Mouse (Mus musculus): ENCODE measurements around the gene Cdkl4. TPM values are rescaled to one million over a fixed set of nuclear protein-coding genes. Genes with fewer than 3 reads are reported as not detected.

Cdkl4 gene
- polyA plus RNA-seq, 1 experiment from 2014 or later, result 7.3 TPM

GRCm38 (mm10) chr17:80559050-80559449 is 18.6 kb downstream of the Cdkl4 start:
- Histone ChIP-seq H3K4me3 (ENCODE audit: low read depth, low read length) (no peak overlapping the region), H3K9me3 (ENCODE audit: control insufficient read depth, low read length) (no peaks in the 10 kb centered on the region), H3K27ac (ENCODE audit: low read depth, low read length) (no peak overlapping the region), H3K27me3 (ENCODE audit: control insufficient read depth, insufficient read depth, low read length) (no peaks in the 10 kb centered on the region), H3K4me2 (ENCODE audit: low read depth) (no peak overlapping the region), H3K4me1 (ENCODE audit: control insufficient read depth, insufficient read depth, low read length) (no peaks in the 10 kb centered on the region), H3K9ac (ENCODE audit: low read length) (no peak overlapping the region), H3K36me3 (ENCODE audit: control insufficient read depth, insufficient read depth, low read length) (no peaks in the 10 kb centered on the region)
- DNase-seq (ENCODE audit: low spot score) (peak; percentile 54), ATAC-seq (ENCODE audit: insufficient read depth, low FRiP score, low TSS enrichment) (no peak)
- 45% methylated on average over 11 of the region's 11 CpGs for WGBS

- Histone ChIP-seq H3K27ac (ENCODE audit: low read depth, low read length) (no peak overlapping the region), H3K4me3 (ENCODE audit: low read depth, low read length) (no peak overlapping the region), H3K27me3 (ENCODE audit: control insufficient read depth, insufficient read depth, low read length) (no peaks in the 10 kb centered on the region), H3K9me3 (ENCODE audit: control insufficient read depth, low read length) (no peaks in the 10 kb centered on the region), H3K4me1 (ENCODE audit: control insufficient read depth, insufficient read depth, low read length) (no peaks in the 10 kb centered on the region), H3K36me3 (ENCODE audit: control insufficient read depth, insufficient read depth, low read length) (no peaks in the 10 kb centered on the region), H3K4me2 (ENCODE audit: low read depth) (no peak overlapping the region), H3K9ac (ENCODE audit: low read length) (no peak overlapping the region)
- 80% methylated on average over 14 of the region's 14 CpGs for WGBS
- ATAC-seq (ENCODE audit: insufficient read depth, low FRiP score, low TSS enrichment), result no peak
- no peak for DNase-seq (ENCODE audit: low spot score)
Measured at GRCm38 (mm10) chr17:80558583-80558982, 19.0 kb downstream of the Cdkl4 start.

- WGBS, result over 99% methylated on average over 5 of the region's 5 CpGs
- Histone ChIP-seq H3K4me3 (ENCODE audit: low read depth, low read length) (no peak overlapping the region), H3K4me2 (ENCODE audit: low read depth) (no peak overlapping the region), H3K27me3 (ENCODE audit: control insufficient read depth, insufficient read depth, low read length) (no peaks in the 10 kb centered on the region), H3K27ac (ENCODE audit: low read depth, low read length) (no peak overlapping the region), H3K9ac (ENCODE audit: low read length) (no peak overlapping the region), H3K9me3 (ENCODE audit: control insufficient read depth, low read length) (no peaks in the 10 kb centered on the region), H3K4me1 (ENCODE audit: control insufficient read depth, insufficient read depth, low read length) (no peaks in the 10 kb centered on the region), H3K36me3 (ENCODE audit: control insufficient read depth, insufficient read depth, low read length) (no peaks in the 10 kb centered on the region)
- ATAC-seq (ENCODE audit: insufficient read depth, low FRiP score, low TSS enrichment) (no peak), DNase-seq (ENCODE audit: low spot score) (no peak)
Measured at GRCm38 (mm10) chr17:80557461-80557860, 20.2 kb downstream of the Cdkl4 start.

- Histone ChIP-seq H3K9ac (ENCODE audit: low read length) (peak overlapping the region; percentile 79), H3K4me1 (ENCODE audit: control insufficient read depth, insufficient read depth, low read length) (no peaks in the 10 kb centered on the region), H3K27me3 (ENCODE audit: control insufficient read depth, insufficient read depth, low read length) (no peaks in the 10 kb centered on the region), H3K4me3 (ENCODE audit: low read depth, low read length) (peak overlapping the region; percentile 65), H3K36me3 (ENCODE audit: control insufficient read depth, insufficient read depth, low read length) (no peaks in the 10 kb centered on the region), H3K4me2 (ENCODE audit: low read depth) (peak overlapping the region; percentile 59), H3K9me3 (ENCODE audit: control insufficient read depth, low read length) (no peaks in the 10 kb centered on the region), H3K27ac (ENCODE audit: low read depth, low read length) (no peak overlapping the region)
- peak; percentile 82 for DNase-seq (ENCODE audit: low spot score)
- ATAC-seq (ENCODE audit: insufficient read depth, low FRiP score, low TSS enrichment), result peak; percentile 83
- WGBS, result 3% methylated on average over 35 of the region's 35 CpGs
Measured at GRCm38 (mm10) chr17:80553318-80554270, 24.0 kb downstream of the Cdkl4 start.

GRCm38 (mm10) chr17:80552653-80553052 is 25.0 kb downstream of the Cdkl4 start:
- no peak overlapping the region; the same call in 1 of the 2 replicates for H3K9ac ChIP-seq (ENCODE audit: low read length)
- no peaks in the 10 kb centered on the region for H3K36me3 ChIP-seq (ENCODE audit: control insufficient read depth, insufficient read depth, low read length)
- H3K27me3 ChIP-seq (ENCODE audit: control insufficient read depth, insufficient read depth, low read length), result no peaks in the 10 kb centered on the region
- 85% methylated on average over 4 of the region's 4 CpGs for WGBS
- H3K9me3 ChIP-seq (ENCODE audit: control insufficient read depth, low read length), result no peaks in the 10 kb centered on the region
- peak overlapping the region; percentile 65; the same call in 1 of the 2 replicates for H3K4me3 ChIP-seq (ENCODE audit: low read depth, low read length)
- DNase-seq (ENCODE audit: low spot score), result no peak
- H3K4me1 ChIP-seq (ENCODE audit: control insufficient read depth, insufficient read depth, low read length), result no peaks in the 10 kb centered on the region
- H3K27ac ChIP-seq (ENCODE audit: low read depth, low read length), result no peak overlapping the region
- ATAC-seq (ENCODE audit: insufficient read depth, low FRiP score, low TSS enrichment), result no peak
- peak overlapping the region; percentile 59; the same call in 1 of the 2 replicates for H3K4me2 ChIP-seq (ENCODE audit: low read depth)

GRCm38 (mm10) chr17:80550981-80551380 is 26.6 kb downstream of the Cdkl4 start:
- H3K36me3 ChIP-seq (ENCODE audit: control insufficient read depth, insufficient read depth, low read length), result no peaks in the 10 kb centered on the region
- DNase-seq (ENCODE audit: low spot score) (no peak), ATAC-seq (ENCODE audit: insufficient read depth, low FRiP score, low TSS enrichment) (no peak)
- no peaks in the 10 kb centered on the region for H3K9me3 ChIP-seq (ENCODE audit: control insufficient read depth, low read length)
- no peaks in the 10 kb centered on the region for H3K4me1 ChIP-seq (ENCODE audit: control insufficient read depth, insufficient read depth, low read length)
- H3K9ac ChIP-seq (ENCODE audit: low read length), result no peak overlapping the region
- H3K27me3 ChIP-seq (ENCODE audit: control insufficient read depth, insufficient read depth, low read length), result no peaks in the 10 kb centered on the region
- no peak overlapping the region for H3K4me3 ChIP-seq (ENCODE audit: low read depth, low read length)
- 86% methylated on average over 15 of the region's 15 CpGs for WGBS
- H3K4me2 ChIP-seq (ENCODE audit: low read depth), result no peak overlapping the region
- no peak overlapping the region for H3K27ac ChIP-seq (ENCODE audit: low read depth, low read length)

GRCm38 (mm10) chr17:80546846-80547245 is 30.8 kb downstream of the Cdkl4 start:
- no peak overlapping the region for H3K27ac ChIP-seq (ENCODE audit: low read depth, low read length)
- no peaks in the 10 kb centered on the region for H3K9me3 ChIP-seq (ENCODE audit: control insufficient read depth, low read length)
- ATAC-seq (ENCODE audit: insufficient read depth, low FRiP score, low TSS enrichment) (no peak), DNase-seq (ENCODE audit: low spot score) (no peak)
- no peak overlapping the region for H3K4me2 ChIP-seq (ENCODE audit: low read depth)
- H3K36me3 ChIP-seq (ENCODE audit: control insufficient read depth, insufficient read depth, low read length), result no peaks in the 10 kb centered on the region
- H3K9ac ChIP-seq (ENCODE audit: low read length), result no peak overlapping the region
- H3K4me1 ChIP-seq (ENCODE audit: control insufficient read depth, insufficient read depth, low read length), result no peaks in the 10 kb centered on the region
- 90% methylated on average over 2 of the region's 2 CpGs for WGBS
- H3K27me3 ChIP-seq (ENCODE audit: control insufficient read depth, insufficient read depth, low read length), result no peaks in the 10 kb centered on the region
- H3K4me3 ChIP-seq (ENCODE audit: low read depth, low read length), result no peak overlapping the region

- WGBS, result 94% methylated on average over 8 of the region's 8 CpGs
- no peaks in the 10 kb centered on the region for H3K27me3 ChIP-seq (ENCODE audit: control insufficient read depth, insufficient read depth, low read length)
- no peak for ATAC-seq (ENCODE audit: insufficient read depth, low FRiP score, low TSS enrichment)
Measured at GRCm38 (mm10) chr17:80546227-80546626, 31.4 kb downstream of the Cdkl4 start.

GRCm38 (mm10) chr17:80543646-80544045 is 34.0 kb downstream of the Cdkl4 start:
- Histone ChIP-seq H3K4me2 (ENCODE audit: low read depth) (no peak overlapping the region), H3K4me1 (ENCODE audit: control insufficient read depth, insufficient read depth, low read length) (no peaks in the 10 kb centered on the region), H3K36me3 (ENCODE audit: control insufficient read depth, insufficient read depth, low read length) (no peaks in the 10 kb centered on the region), H3K27me3 (ENCODE audit: control insufficient read depth, insufficient read depth, low read length) (no peaks in the 10 kb centered on the region), H3K9ac (ENCODE audit: low read length) (no peak overlapping the region), H3K4me3 (ENCODE audit: low read depth, low read length) (no peak overlapping the region), H3K27ac (ENCODE audit: low read depth, low read length) (no peak overlapping the region), H3K9me3 (ENCODE audit: control insufficient read depth, low read length) (no peaks in the 10 kb centered on the region)
- no peak for ATAC-seq (ENCODE audit: insufficient read depth, low FRiP score, low TSS enrichment)
- 90% methylated on average over 20 of the region's 20 CpGs for WGBS
- no peak for DNase-seq (ENCODE audit: low spot score)

More at GRCm38 (mm10) chr17:80546227-80546626, 31.4 kb downstream of the Cdkl4 start:
- Histone ChIP-seq H3K36me3 (ENCODE audit: control insufficient read depth, insufficient read depth, low read length) (no peaks in the 10 kb centered on the region), H3K4me1 (ENCODE audit: control insufficient read depth, insufficient read depth, low read length) (no peaks in the 10 kb centered on the region), H3K9ac (ENCODE audit: low read length) (no peak overlapping the region), H3K4me2 (ENCODE audit: low read depth) (no peak overlapping the region), H3K27ac (ENCODE audit: low read depth, low read length) (no peak overlapping the region), H3K9me3 (ENCODE audit: control insufficient read depth, low read length) (no peaks in the 10 kb centered on the region), H3K4me3 (ENCODE audit: low read depth, low read length) (no peak overlapping the region)
- DNase-seq (ENCODE audit: low spot score), result no peak

Data from neural tube, embryonic 11.5 days (tissue).